Mouse (Mus musculus): ENCODE results near the gene Tor1a. TPM values are rescaled to one million over a fixed set of nuclear protein-coding genes. Genes with fewer than 3 reads are reported as not detected.

Gene Tor1a
- polyA plus RNA-seq (2015; fragmentation: Nextera tagmentation; extraction: Ambion mirVana) = 54.6 and 57.5 TPM in 2 replicates

- Histone ChIP-seq H3K9me3 (ENCODE audit: low read length) (no peaks in the 10 kb centered on the region), H3K27ac (ENCODE audit: low read length) (peak within 1 kb of the TSS; percentile 79), H3K27me3 (replicated peaks; ENCODE audit: insufficient read depth, low read length) (no peaks in the 10 kb centered on the region), H3K4me1 (ENCODE audit: insufficient read depth, low read depth, low read length) (peaks cover 10% of the 10 kb centered on the region; the same call in 1 of the 2 replicates), H3K4me2 (replicated peaks; ENCODE audit: low read depth, low read length) (peak within 1 kb of the TSS; percentile 93), H3K4me3 (ENCODE audit: low read depth, low read length) (peak within 1 kb of the TSS; percentile 91), H3K9ac (replicated peaks; ENCODE audit: low read depth) (peak within 1 kb of the TSS; percentile 91), H3K36me3 (ENCODE audit: insufficient read depth, low read length) (0 out of 2 replicates have a peak, but pooled peaks cover under 1% of the 10 kb centered on the region)
- DNase-seq (ENCODE audit: low spot score) (peak; percentile 93), ATAC-seq (peak; percentile 96)
- WGBS = 4% methylated on average over 56 of the region's 59 CpGs
- TF ChIP-seq CTCF (IDR thresholded peaks at IDR 0.05) = 0 out of 2 replicates have a peak, but pooled peaks have one; percentile 6
- no peak for TF ChIP-seq EP300 (IDR thresholded peaks at IDR 0.05)
These were observed at the start of gene Tor1a for GRCm38 (mm10) chr2:30967352-30968327. Gene Tor1a, minus strand, starts transcription at chr2:30967933.

- Histone ChIP-seq H3K27ac (ENCODE audit: low read length) (no peak overlapping the region), H3K9me3 (ENCODE audit: low read length) (no peaks in the 10 kb centered on the region), H3K4me2 (replicated peaks; ENCODE audit: low read depth, low read length) (no peak overlapping the region), H3K4me3 (ENCODE audit: low read depth, low read length) (no peak overlapping the region), H3K4me1 (ENCODE audit: insufficient read depth, low read depth, low read length) (no peaks in the 10 kb centered on the region), H3K27me3 (replicated peaks; ENCODE audit: insufficient read depth, low read length) (no peaks in the 10 kb centered on the region), H3K36me3 (ENCODE audit: insufficient read depth, low read length) (peaks cover 11% of the 10 kb centered on the region; the same call in 1 of the 2 replicates), H3K9ac (replicated peaks; ENCODE audit: low read depth) (no peak overlapping the region)
- ATAC-seq = no peak
- 65% methylated on average over 14 of the region's 14 CpGs for WGBS
- TF ChIP-seq EP300 (IDR thresholded peaks at IDR 0.05) = no peak
- TF ChIP-seq CTCF (IDR thresholded peaks at IDR 0.05) = no peak
- no peak for DNase-seq (ENCODE audit: low spot score)
These were observed 45.8 kb upstream of the Tor1a start for GRCm38 (mm10) chr2:31013371-31014120.

- ATAC-seq = no peak
- no peak overlapping the region for H3K27ac ChIP-seq (ENCODE audit: low read length)
- no peak for TF ChIP-seq EP300 (IDR thresholded peaks at IDR 0.05)
- no peak overlapping the region for H3K4me3 ChIP-seq (ENCODE audit: low read depth, low read length)
- H3K9ac ChIP-seq (replicated peaks; ENCODE audit: low read depth) = no peak overlapping the region
- H3K36me3 ChIP-seq (ENCODE audit: insufficient read depth, low read length) = peaks cover 5% of the 10 kb centered on the region; the same call in 1 of the 2 replicates
- no peak overlapping the region for H3K4me2 ChIP-seq (replicated peaks; ENCODE audit: low read depth, low read length)
- no peak for DNase-seq (ENCODE audit: low spot score)
- no peaks in the 10 kb centered on the region for H3K27me3 ChIP-seq (replicated peaks; ENCODE audit: insufficient read depth, low read length)
- H3K4me1 ChIP-seq (ENCODE audit: insufficient read depth, low read depth, low read length) = no peaks in the 10 kb centered on the region
- WGBS = 60% methylated on average over 5 of the region's 5 CpGs
- H3K9me3 ChIP-seq (ENCODE audit: low read length) = no peaks in the 10 kb centered on the region
These were observed 39.5 kb upstream of the Tor1a start for GRCm38 (mm10) chr2:31007208-31007607.

DNA sequence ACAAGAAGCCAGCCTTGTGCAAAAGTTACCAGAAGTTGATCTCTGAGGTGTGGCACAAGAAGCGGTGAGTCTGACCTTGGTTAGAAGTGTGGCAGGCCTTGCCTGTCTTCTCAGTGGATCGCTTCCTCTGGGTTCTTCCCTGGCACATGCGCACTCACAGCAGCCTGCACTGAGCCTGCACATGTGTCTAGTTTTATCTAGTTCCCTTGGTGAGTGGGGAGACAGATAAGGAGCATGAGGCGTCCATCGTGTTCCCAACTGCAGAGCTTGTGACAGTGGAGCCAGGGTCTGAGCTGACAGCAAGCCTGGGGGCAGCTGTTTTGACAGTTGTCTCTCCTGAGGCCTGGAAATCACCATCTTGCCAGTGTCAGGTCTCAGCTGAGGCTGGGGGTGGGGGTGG is 38.7 kb upstream of the Tor1a start:
- WGBS = 59% methylated on average over 5 of the region's 5 CpGs
- no peaks in the 10 kb centered on the region for H3K4me1 ChIP-seq (ENCODE audit: insufficient read depth, low read depth, low read length)
- peaks cover 2% of the 10 kb centered on the region; the same call in 1 of the 2 replicates for H3K36me3 ChIP-seq (ENCODE audit: insufficient read depth, low read length)
- DNase-seq (ENCODE audit: low spot score) (no peak), ATAC-seq (no peak)
- H3K4me3 ChIP-seq (ENCODE audit: low read depth, low read length) = no peak overlapping the region
- no peak overlapping the region for H3K9ac ChIP-seq (replicated peaks; ENCODE audit: low read depth)
- no peaks in the 10 kb centered on the region for H3K9me3 ChIP-seq (ENCODE audit: low read length)
- H3K27me3 ChIP-seq (replicated peaks; ENCODE audit: insufficient read depth, low read length) = no peaks in the 10 kb centered on the region
- H3K27ac ChIP-seq (ENCODE audit: low read length) = no peak overlapping the region
- H3K4me2 ChIP-seq (replicated peaks; ENCODE audit: low read depth, low read length) = no peak overlapping the region
- no peak for TF ChIP-seq EP300 (IDR thresholded peaks at IDR 0.05)
- no peak for TF ChIP-seq CTCF (IDR thresholded peaks at IDR 0.05)

DNA sequence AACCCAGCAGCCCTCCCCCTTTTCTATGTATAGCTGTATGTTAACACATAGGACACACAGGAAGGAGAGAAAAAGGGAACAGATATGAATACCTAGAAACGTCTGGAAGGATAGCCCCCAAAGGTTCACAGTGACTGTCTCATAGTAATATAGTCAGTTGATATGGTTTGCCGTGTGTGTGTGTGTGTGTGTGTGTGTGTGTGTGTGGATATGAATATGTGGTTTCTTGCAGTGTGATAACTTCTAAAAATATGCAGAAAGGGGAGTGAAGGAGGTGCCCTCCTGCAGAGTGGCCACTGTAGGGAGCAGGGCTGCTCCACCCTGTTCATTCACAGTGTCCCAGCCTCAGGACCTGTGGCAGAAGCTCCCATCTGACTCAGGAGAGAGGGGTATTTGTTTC is 37.7 kb upstream of the Tor1a start:
- no peaks in the 10 kb centered on the region for H3K9me3 ChIP-seq (ENCODE audit: low read length)
- DNase-seq (ENCODE audit: low spot score) (no peak), ATAC-seq (no peak)
- H3K4me1 ChIP-seq (ENCODE audit: insufficient read depth, low read depth, low read length) = no peaks in the 10 kb centered on the region
- TF ChIP-seq CTCF (IDR thresholded peaks at IDR 0.05) (no peak), EP300 (IDR thresholded peaks at IDR 0.05) (no peak)
- no peaks in the 10 kb centered on the region for H3K27me3 ChIP-seq (replicated peaks; ENCODE audit: insufficient read depth, low read length)
- no peak overlapping the region for H3K4me3 ChIP-seq (ENCODE audit: low read depth, low read length)
- WGBS = 54% methylated on average over 2 of the region's 2 CpGs
- no peak overlapping the region for H3K4me2 ChIP-seq (replicated peaks; ENCODE audit: low read depth, low read length)
- H3K9ac ChIP-seq (replicated peaks; ENCODE audit: low read depth) = no peak overlapping the region
- no peak overlapping the region for H3K27ac ChIP-seq (ENCODE audit: low read length)
- H3K36me3 ChIP-seq (ENCODE audit: insufficient read depth, low read length) = no peaks in the 10 kb centered on the region; the same call in 1 of the 2 replicates

- peaks cover 5% of the 10 kb centered on the region for H3K36me3 ChIP-seq (ENCODE audit: insufficient read depth, low read length)
- no peaks in the 10 kb centered on the region for H3K27me3 ChIP-seq (replicated peaks; ENCODE audit: insufficient read depth, low read length)
- ATAC-seq (no peak), DNase-seq (ENCODE audit: low spot score) (no peak)
- WGBS = 89% methylated on average over 10 of the region's 10 CpGs
- no peak overlapping the region for H3K27ac ChIP-seq (ENCODE audit: low read length)
- no peak overlapping the region for H3K4me3 ChIP-seq (ENCODE audit: low read depth, low read length)
- no peak overlapping the region for H3K9ac ChIP-seq (replicated peaks; ENCODE audit: low read depth)
- TF ChIP-seq EP300 (IDR thresholded peaks at IDR 0.05) (no peak), CTCF (IDR thresholded peaks at IDR 0.05) (no peak)
- H3K4me2 ChIP-seq (replicated peaks; ENCODE audit: low read depth, low read length) = no peak overlapping the region
- H3K9me3 ChIP-seq (ENCODE audit: low read length) = no peaks in the 10 kb centered on the region
- H3K4me1 ChIP-seq (ENCODE audit: insufficient read depth, low read depth, low read length) = no peaks in the 10 kb centered on the region
These were observed 35.1 kb upstream of the Tor1a start for GRCm38 (mm10) chr2:31002857-31003256.

Measured in lung, postnatal 0 days (tissue).